Mouse (Mus musculus) thymus, postnatal 10 days (tissue): ENCODE measurements around the gene Utrn.

Experiments used
- DNase-seq, 2 experiments: peaks; one replicate each; pipeline ENCODE4 v3.0.0; 2021; ENCODE audit warnings: low spot score in 2 of 2

The Utrn gene

DNA sequence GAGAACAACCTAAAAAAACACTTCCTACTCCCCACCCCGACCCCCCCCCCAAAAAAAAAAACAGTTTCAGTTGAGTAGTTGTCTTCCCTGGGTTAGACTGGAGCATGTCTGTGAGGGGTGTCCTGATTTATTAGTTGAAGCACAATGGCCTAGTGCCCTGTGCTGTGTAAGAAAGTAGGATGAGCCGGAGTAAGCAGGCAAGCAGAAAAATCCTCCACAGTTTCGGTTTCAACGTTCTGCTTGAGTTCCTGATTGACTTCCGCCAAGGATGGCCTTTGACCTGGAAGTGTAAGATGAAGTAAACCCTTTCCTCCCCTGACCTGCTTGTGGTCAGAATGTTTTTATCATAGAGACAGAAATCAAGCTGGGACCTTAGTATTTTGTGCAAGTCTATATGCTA lies 277.2 kb downstream of the Utrn start:
- DNase-seq = no peak

GRCm38 (mm10) chr10:12588051-12588450 lies 281.1 kb downstream of the Utrn start:
- DNase-seq = no peak

- DNase-seq = no peak
Observed at GRCm38 (mm10) chr10:12587318-12587717, 281.8 kb downstream of the Utrn start.

GRCm38 (mm10) chr10:12586825-12587224 lies 282.3 kb downstream of the Utrn start:
- no peak for DNase-seq

DNA sequence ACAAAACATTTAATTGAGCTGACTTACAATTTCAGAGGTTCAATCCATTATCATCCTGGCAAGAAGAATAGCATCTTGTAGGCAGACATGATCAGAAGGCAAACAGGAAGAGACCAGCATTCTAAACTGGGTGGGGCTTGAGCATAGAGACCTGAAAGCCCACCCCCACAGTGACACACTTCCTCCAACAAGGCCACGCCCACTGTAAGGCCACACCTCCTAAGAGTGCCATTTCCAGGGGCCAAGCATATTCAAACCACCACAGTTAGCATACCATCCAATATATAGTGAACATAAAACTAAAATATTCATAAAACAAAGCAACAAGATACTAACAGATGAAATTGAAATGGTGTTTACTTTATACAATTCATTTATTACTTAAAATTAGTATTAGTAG lies 283.0 kb downstream of the Utrn start:
- DNase-seq = no peak

DNA sequence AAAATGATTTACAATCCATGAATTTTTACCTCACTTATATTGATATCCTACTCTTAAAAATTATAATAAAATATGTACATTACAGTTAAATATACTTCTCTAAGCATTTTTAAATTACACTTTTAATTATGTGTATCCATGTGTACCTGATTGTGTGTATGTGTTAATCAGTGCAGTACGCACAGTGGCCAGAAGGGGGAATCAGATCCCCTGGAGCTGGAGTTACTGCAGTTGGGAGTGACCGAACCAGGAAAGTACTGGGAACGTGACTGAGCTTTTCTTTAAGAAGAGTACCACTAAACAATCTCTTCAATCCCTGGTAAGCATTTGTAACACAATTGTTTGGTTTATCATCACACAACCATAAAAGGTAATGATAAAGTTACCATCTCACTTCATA lies 285.7 kb downstream of the Utrn start:
- no peak for DNase-seq

- no peak for DNase-seq
Observed at GRCm38 (mm10) chr10:12579048-12579447, 290.1 kb downstream of the Utrn start.

DNA sequence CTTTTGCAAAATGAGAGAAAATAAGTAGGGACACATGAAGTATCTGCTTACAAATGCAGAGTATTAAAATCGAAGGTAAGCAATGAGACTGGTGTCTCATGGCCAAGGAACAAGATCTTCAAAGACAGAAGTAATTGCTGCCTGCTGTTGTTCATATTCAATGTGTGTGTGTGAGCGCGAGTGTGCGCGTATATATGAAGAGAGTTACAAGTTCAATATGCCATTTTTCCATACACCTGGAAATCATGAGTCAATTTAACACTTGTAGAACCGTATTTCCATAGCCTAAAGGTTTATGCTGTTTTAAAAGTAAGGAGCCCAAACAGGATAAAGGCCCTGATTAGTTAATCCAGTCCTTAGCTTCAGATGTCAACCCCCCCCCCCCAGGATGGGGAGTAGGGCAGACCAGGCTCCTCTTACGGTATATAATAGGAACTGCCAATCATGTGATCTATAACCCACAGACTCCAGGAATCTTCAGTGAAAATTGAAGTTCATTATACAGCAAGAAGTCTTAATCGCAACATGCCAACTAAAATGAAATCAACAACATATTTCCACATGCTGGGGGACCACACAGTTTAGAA lies 293.2 kb downstream of the Utrn start:
- no peak for DNase-seq

GRCm38 (mm10) chr10:12574760-12575159 lies 294.4 kb downstream of the Utrn start:
- DNase-seq = no peak

DNA sequence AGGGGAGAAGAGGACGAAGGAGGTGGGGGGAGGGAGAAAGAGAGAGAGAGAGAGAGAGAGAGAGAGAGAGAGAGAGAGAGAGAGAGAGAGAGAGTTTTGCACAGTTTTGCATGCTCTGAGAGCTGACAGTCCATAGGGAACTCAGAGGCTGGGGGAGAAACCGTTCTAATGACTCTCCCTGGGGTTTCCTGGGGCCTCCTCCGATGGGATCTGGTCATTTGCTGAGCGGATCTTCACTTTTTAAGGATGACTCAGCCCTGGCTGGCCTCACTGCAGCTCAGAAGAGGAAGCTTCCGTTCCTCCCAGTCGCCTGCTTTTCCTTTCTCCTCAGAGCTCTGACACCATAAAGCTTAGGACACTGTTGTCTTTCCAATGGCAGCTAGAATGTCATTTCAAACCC lies 295.6 kb downstream of the Utrn start:
- DNase-seq = no peak

GRCm38 (mm10) chr10:12572759-12573158 lies 296.4 kb downstream of the Utrn start:
- DNase-seq = no peak

DNA sequence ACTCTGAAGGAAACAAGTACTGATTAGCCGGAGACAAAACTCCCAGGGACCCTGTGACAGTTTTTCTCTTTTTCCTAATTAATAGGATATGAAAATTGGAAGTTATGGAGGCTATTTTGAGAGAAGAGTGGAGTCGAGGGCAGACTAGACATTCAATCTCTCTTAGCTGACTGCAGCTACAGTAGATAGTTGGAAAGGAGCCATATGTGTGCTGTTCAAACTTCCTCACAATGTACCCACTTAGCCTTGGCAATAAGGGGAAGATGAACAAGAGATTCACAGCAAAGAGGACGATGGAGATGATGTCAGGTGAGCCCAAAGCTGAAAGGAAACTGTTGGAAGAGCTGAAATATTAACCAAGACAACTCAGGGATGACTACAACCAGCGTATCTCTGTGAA lies 304.7 kb downstream of the Utrn start:
- DNase-seq = no peak

DNA sequence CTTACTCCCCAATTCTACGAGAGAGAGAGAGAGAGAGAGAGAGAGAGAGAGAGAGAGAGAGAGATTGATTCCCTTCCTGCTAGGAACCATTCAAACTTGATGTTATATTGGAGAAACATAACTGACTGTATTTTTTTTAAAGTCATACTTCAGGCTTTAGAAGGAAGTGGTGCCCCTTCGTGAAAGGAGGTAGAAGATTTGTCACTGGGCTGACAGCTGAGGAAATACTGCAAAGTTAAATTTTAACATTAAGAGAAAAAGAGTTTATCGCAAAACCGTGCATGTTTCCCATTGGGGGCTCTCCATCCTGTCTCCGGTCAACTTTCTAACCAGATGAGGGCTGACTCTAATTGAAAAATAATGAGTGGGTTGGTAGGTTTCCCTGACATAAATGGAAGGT lies 310.4 kb downstream of the Utrn start:
- no peak for DNase-seq

- DNase-seq = no peak
Observed at GRCm38 (mm10) chr10:12554090-12554718, 315.0 kb downstream of the Utrn start.

DNA sequence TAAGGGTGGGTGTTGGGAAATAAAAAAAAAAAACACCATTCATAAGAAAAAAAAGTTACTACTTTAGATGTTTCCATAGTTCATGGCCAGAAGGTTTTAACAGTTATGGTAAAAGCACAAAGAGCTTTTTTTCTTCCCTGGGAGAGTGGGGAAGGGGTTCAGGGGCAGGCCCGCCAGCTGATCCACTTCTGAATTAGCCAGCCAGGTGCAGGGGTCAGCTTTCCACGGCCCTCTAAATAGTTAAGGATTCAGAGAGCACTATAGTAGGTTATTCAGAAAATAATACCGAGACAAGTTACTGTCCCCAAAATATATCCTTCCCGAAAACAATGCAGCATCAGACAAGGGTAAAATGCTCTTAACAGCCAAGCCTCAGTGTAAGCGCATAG lies 316.3 kb downstream of the Utrn start:
- DNase-seq = no peak

GRCm38 (mm10) chr10:12552196-12552889 lies 316.8 kb downstream of the Utrn start:
- DNase-seq = no peak

GRCm38 (mm10) chr10:12551735-12552134 lies 317.4 kb downstream of the Utrn start:
- DNase-seq = no peak

DNA sequence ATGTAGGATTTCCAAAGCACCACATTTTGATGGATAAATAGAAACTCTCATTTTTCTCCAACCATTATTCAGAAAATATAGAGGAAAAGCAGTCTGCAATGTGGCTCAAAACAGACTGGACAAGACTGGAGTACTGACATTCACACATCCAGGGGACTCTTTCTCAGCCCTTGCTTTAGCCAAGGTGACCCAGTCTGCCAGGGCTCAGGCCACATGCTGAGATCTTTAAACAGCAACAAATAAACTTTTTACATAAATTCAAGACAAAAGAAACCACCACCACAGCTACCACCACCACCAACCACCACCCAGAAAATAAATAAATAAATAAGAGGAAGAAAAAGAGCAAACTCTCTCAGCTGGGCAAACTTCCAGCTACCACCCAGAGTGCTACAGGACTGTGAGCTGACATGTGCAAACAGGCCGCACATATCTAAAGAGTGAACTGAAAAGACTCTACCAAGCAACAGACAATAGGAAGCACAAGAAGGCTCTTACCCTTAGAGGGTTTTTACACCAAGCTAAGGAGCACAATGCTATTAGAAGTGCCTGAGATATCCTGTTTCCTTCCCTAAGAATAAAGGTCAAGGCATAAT lies 319.1 kb downstream of the Utrn start:
- no peak for DNase-seq

DNA sequence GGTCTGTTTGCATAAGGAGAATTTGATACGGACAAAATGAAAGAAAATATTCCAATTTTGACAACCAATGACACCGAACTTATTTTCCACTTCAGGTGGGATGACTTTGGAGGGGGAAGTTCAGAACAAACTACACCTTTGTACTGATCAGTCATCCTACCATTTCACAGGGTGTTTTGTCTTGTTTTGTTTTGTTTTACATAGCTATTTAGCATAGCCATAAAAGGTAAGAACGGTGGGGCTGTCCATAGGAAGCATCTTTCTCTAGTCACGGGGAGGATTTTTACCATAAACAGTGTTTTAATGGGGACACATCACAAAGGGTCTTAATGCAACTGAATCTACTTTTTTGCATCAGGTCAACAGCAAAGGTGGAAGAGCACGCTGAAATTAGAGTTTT lies 319.9 kb downstream of the Utrn start:
- DNase-seq = no peak

- DNase-seq = peak in 1 of 2 experiments; percentile 4
Observed at GRCm38 (mm10) chr10:12548616-12549084, 320.5 kb downstream of the Utrn start.

DNA sequence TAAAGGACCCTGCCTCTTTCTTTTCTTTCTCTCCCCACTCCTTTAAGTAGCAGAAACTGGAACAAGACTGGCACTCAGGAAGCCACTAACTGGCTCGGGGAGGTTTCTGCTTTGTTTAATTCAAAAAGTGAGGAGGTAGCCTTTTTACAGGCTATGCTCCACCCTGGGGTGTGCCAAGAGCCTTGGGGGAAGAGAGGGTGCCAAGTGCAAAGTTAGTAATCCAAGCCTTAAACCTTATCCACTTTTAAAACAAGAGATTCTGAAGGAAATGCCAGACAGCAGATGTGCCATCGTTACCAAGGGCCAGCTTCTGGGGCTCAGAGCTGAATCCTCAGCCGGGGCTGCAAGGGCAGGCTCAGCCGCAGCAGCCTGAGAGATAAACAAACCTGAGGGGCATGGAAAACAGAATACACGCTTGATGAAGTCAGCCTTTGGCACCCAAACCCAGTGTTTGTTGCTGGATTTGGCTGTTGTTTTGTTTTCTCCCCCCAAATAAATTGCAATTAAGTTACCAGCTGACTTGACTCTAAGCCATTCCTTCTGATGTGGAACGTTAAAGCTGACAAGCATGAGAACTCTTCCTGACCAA lies 322.0 kb downstream of the Utrn start:
- no peak for DNase-seq

DNA sequence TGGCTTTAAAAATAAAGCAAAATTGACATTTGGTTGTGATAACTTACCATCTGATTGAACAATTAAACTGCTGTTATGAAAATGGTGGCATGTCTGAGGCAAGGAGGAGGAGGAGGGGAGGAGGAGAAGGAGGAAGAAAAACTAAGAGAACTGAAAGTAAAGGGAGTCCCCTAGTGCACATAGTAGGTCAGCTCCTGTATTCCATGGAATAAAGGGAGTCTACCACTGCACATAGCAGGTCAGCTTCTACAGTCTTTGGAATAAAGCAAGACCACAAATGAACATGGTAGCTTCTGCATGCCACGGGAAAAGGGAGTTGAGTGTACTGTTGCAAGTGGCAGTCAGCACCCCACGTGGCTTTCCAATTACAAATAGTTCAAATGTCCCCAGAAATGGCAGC lies 323.7 kb downstream of the Utrn start:
- DNase-seq = no peak
